Mouse (Mus musculus) heart, embryonic 16.5 days (tissue): ENCODE data around the gene Nutf2-ps1. TPM values are rescaled to one million over a fixed set of nuclear protein-coding genes. Genes with fewer than 3 reads are reported as not detected.

Experiments used
- ATAC-seq: fragments of 200-750 bp; cut with Nextera tagmentation; replicated peaks from 2 replicates; pipeline ENCODE4 v1.8.0; 2017; ENCODE audit warnings: moderate number of reproducible peaks; ENCODE audit not compliant: insufficient read depth, low FRiP score; ENCODE audit errors: extremely low read depth
- H3K27ac ChIP-seq: fragments of 300-500 bp; sonication (generic); 2 replicates; pipeline ENCODE4 v1.5.1; 2014; ENCODE audit warnings: mild to moderate bottlenecking, low read length, control low read depth, moderate library complexity
- H3K27me3 ChIP-seq: fragments of 300-500 bp; sonication (generic); 2 replicates; pipeline ENCODE4 v1.6.1; 2014; ENCODE audit warnings: low read length, mixed read lengths; ENCODE audit not compliant: control insufficient read depth, insufficient read depth
- H3K36me3 ChIP-seq: fragments of 300-500 bp; sonication (generic); 2 replicates; pipeline ENCODE4 v1.6.1; 2014; ENCODE audit not compliant: control insufficient read depth, insufficient read depth
- H3K4me1 ChIP-seq: fragments of 300-500 bp; sonication (generic); 2 replicates; pipeline ENCODE4 v1.6.1; 2014; ENCODE audit warnings: low read length, mixed read lengths; ENCODE audit not compliant: control insufficient read depth, insufficient read depth
- H3K4me2 ChIP-seq: fragments of 300-500 bp; sonication (generic); 2 replicates; pipeline ENCODE4 v1.6.1; 2014; ENCODE audit warnings: low read depth, mild to moderate bottlenecking, control low read depth, low read length
- H3K4me3 ChIP-seq: fragments of 300-500 bp; sonication (generic); 2 replicates; pipeline ENCODE4 v1.5.1; 2014; ENCODE audit warnings: mild to moderate bottlenecking, control low read depth, low read length
- H3K9ac ChIP-seq: fragments of 300-500 bp; sonication (generic); 2 replicates; pipeline ENCODE4 v1.6.1; 2014; ENCODE audit warnings: low read length, control low read depth
- H3K9me3 ChIP-seq: fragments of 300-500 bp; sonication (generic); replicated peaks from 2 replicates; pipeline ENCODE4 v1.6.1; 2016; ENCODE audit warnings: low read length; ENCODE audit not compliant: control insufficient read depth
- WGBS: fragments of 180-500 bp; shearing (Covaris S2); extraction: QIAGEN DNeasy Blood & Tissue Kit; methylation state at CpG from one replicate; pipeline ENCODE4 v1.1.7; 2014; 5-methylcytosine and 5-hydroxymethylcytosine counted together
- polyA plus RNA-seq: library from polyadenylated mRNA; unstranded; fragments of >200 nt; fragmentation: Nextera tagmentation; extraction: Ambion mirVana; gene quantifications from 2 replicates; pipeline ENCODE4 v1.2.1, GENCODE M21; 2015

Nutf2-ps1 gene
- polyA plus RNA-seq, 1 experiment from 2014 or later: 349 TPM

- Histone ChIP-seq H3K4me3 (no peak overlapping the region), H3K36me3 (peaks cover 17% of the 10 kb centered on the region; the same call in 1 of the 2 replicates), H3K27ac (no peak overlapping the region), H3K4me1 (peaks cover 4% of the 10 kb centered on the region; the same call in 1 of the 2 replicates), H3K9me3 (no peaks in the 10 kb centered on the region), H3K9ac (no peak overlapping the region), H3K4me2 (no peak overlapping the region), H3K27me3 (no peaks in the 10 kb centered on the region)
- 30% methylated on average over 5 of the region's 5 CpGs for WGBS
- ATAC-seq: no peak
Measured at GRCm38 (mm10) chr19:53543602-53544001, 45.3 kb downstream of the Nutf2-ps1 start.

DNA sequence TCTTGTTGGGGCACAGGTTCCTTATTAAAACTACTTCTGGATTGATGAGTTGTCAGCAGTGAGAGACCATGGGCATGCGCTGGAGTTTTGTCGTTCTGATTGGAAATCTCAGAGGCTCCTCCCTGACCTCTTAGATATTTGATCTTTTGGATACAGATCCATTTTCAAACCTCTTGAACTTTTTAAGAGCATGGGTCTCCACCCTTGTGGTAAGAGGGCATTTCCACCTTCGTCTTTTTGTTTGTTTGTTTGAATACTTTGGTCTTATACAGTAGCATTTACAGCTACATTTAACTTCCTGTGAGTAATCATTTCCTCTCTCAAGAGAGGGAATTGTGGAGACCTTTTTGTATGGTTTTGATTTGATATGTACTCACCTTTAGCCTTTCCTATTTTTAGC, 49.6 kb downstream of the Nutf2-ps1 start:
- Histone ChIP-seq H3K4me1 (peaks cover 7% of the 10 kb centered on the region; the same call in 1 of the 2 replicates), H3K4me3 (no peak overlapping the region), H3K4me2 (no peak overlapping the region), H3K9ac (no peak overlapping the region), H3K27ac (no peak overlapping the region), H3K27me3 (no peaks in the 10 kb centered on the region), H3K9me3 (no peaks in the 10 kb centered on the region), H3K36me3 (peaks cover 20% of the 10 kb centered on the region; the same call in 1 of the 2 replicates)
- ATAC-seq: no peak
- 79% methylated on average over 3 of the region's 3 CpGs for WGBS

DNA sequence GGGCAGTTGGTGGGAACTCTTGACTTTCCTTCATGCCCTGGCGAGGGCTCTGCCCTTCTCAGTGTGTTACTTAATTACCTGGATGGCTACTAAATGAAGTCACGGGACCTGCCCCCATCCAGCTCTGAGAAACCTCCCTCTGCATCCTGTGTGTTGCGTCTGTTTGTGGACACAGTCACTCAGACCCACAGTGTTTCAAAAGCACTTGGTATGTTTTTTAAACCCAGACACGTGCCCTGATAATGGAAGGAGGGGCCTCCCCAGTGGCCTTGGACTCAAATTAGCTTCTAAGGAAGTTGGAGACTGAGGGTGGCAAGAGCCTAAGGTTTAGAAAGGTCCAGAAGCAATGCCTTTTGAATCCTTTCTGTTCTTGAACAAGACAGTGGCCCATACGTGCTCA, 50.1 kb downstream of the Nutf2-ps1 start:
- WGBS: 60% methylated on average over 5 of the region's 5 CpGs
- H3K36me3 ChIP-seq: peaks cover 20% of the 10 kb centered on the region; the same call in 1 of the 2 replicates
- no peak overlapping the region for H3K4me3 ChIP-seq
- H3K4me2 ChIP-seq: no peak overlapping the region
- H3K9me3 ChIP-seq: no peaks in the 10 kb centered on the region
- H3K27ac ChIP-seq: no peak overlapping the region
- no peak for ATAC-seq
- no peaks in the 10 kb centered on the region for H3K27me3 ChIP-seq
- peaks cover 7% of the 10 kb centered on the region; the same call in 1 of the 2 replicates for H3K4me1 ChIP-seq
- no peak overlapping the region for H3K9ac ChIP-seq

Other genes with a start within 250 kb of the Nutf2-ps1 start
- 3.5 TPM in 1 of 2 replicates, not detected in the other for gene Gm10197, start 217.3 kb downstream of the Nutf2-ps1 start, polyA plus RNA-seq
- gene Smndc1, start 198.5 kb downstream of the Nutf2-ps1 start, polyA plus RNA-seq: 25.5 and 28.0 TPM in 2 replicates
- 9.0 and 11.5 TPM in 2 replicates for gene Dusp5, start 60.0 kb downstream of the Nutf2-ps1 start, polyA plus RNA-seq
- 36.5 and 42.5 TPM in 2 replicates for gene Smc3, start 11.3 kb upstream of the Nutf2-ps1 start, polyA plus RNA-seq
- gene Rbm20, start 88.2 kb upstream of the Nutf2-ps1 start, polyA plus RNA-seq: 48.1 and 50.7 TPM in 2 replicates